Mouse (Mus musculus): ENCODE results near the gene Cmya5. TPM values are rescaled to one million over a fixed set of nuclear protein-coding genes. Genes with fewer than 3 reads are reported as not detected.

The Cmya5 gene
- polyA plus RNA-seq, 1 experiment from 2014 or later = 0.07 TPM

DNA sequence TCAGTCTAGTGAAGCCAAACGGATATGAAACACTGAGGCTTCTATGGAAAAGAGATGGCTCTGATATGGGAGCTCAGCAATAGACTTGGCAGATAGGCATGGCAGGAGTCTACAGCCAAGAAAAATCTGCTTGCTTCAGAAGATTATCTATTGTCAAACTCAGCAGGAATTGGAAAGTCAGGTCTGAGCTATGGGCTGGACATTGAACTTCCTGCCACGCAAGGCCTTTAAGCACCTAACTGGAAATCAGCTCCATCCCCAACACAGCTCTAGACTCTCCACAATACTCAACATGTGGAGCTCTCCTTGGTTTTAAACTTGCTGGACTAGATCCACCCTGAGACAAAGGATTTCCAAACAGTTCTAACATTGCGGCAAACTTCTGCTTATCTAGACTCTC, 84.1 kb downstream of the Cmya5 start:
- Histone ChIP-seq H3K9ac (ENCODE audit: low read depth, low read length) (no peak overlapping the region), H3K27ac (ENCODE audit: low read depth, low read length) (no peak overlapping the region), H3K4me3 (ENCODE audit: low read length) (no peak overlapping the region), H3K36me3 (ENCODE audit: control insufficient read depth, insufficient read depth, low read length) (no peaks in the 10 kb centered on the region), H3K9me3 (ENCODE audit: control insufficient read depth, low read length) (no peaks in the 10 kb centered on the region), H3K4me2 (replicated peaks; ENCODE audit: low read depth, low read length) (no peak overlapping the region), H3K27me3 (ENCODE audit: control insufficient read depth, insufficient read depth, low read length) (no peaks in the 10 kb centered on the region), H3K4me1 (ENCODE audit: control insufficient read depth, insufficient read depth, low read length) (no peaks in the 10 kb centered on the region)
- no peak for ATAC-seq (ENCODE audit: low FRiP score, low TSS enrichment)
- 86% methylated on average over 3 of the region's 3 CpGs for WGBS

DNA sequence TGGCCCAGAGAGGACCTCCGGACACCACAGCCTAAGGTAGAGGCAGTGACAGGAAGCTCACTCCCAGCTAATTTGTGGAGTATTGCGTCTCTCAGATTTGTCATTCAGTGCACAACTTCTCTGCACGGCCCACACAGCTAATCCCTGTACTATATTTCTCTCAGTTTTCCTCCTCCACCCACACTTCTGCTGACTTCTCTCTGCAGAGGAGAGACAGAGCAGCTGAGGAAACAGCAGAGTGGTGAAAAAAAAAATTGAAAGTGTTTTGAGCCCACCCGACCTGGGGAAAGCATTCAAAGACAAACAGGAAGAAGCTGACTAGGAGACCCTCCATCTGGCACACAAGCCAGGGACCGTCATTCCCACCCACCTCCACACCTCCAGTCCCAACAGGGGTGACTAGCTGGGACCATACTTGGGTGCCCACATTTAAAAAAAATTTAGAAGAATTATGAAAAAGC, 85.9 kb downstream of the Cmya5 start:
- 58% methylated on average over 5 of the region's 5 CpGs for WGBS
- H3K4me2 ChIP-seq (replicated peaks; ENCODE audit: low read depth, low read length) = no peak overlapping the region

DNA sequence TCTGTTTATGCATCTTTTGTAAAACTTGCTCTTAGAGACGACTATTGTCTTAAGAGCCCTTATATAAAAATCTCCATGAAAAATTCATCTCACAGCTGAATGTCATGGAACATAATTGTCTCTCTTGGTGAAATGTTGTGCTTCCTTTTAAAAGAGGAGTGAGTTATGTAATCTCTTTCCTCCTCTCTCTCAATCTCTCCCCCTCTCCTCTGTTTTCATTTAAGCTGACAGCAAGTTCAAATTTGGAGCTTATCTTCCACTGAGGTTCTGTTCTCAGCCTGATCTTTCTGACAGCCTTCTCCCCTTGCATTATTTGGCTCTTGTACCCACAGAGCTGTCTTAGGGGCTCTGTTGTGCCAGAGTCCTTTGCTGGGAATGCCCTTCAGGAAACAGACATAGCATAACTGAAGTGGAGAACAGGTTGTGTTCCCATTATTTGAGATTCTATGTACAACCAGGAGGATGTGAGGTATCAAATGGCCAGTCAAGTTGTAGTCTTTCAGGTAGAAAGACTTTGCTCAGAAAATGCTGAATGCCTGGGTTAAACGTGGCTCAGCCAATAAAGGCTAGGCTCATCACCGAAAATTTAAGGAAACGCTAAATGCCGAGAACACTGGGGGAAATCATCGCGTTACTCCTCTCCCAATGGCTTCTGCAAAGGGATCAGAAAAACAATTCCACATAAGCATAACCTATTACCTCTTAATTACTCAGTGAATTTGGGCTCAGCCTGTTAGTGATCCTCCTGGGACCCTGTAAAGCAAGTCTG, 86.8 kb downstream of the Cmya5 start:
- no peak overlapping the region for H3K27ac ChIP-seq (ENCODE audit: low read depth, low read length)
- H3K9me3 ChIP-seq (ENCODE audit: control insufficient read depth, low read length) = no peaks in the 10 kb centered on the region
- no peaks in the 10 kb centered on the region for H3K27me3 ChIP-seq (ENCODE audit: control insufficient read depth, insufficient read depth, low read length)
- H3K9ac ChIP-seq (ENCODE audit: low read depth, low read length) = no peak overlapping the region
- no peaks in the 10 kb centered on the region for H3K36me3 ChIP-seq (ENCODE audit: control insufficient read depth, insufficient read depth, low read length)
- no peaks in the 10 kb centered on the region for H3K4me1 ChIP-seq (ENCODE audit: control insufficient read depth, insufficient read depth, low read length)
- ATAC-seq (ENCODE audit: low FRiP score, low TSS enrichment) = no peak
- H3K4me3 ChIP-seq (ENCODE audit: low read length) = no peak overlapping the region
- no peak overlapping the region for H3K4me2 ChIP-seq (replicated peaks; ENCODE audit: low read depth, low read length)
- WGBS = 86% methylated on average over 7 of the region's 7 CpGs

More for the DNA sequence above, 85.9 kb downstream of the Cmya5 start:
- Histone ChIP-seq H3K27ac (ENCODE audit: low read depth, low read length) (no peak overlapping the region), H3K9me3 (ENCODE audit: control insufficient read depth, low read length) (no peaks in the 10 kb centered on the region), H3K36me3 (ENCODE audit: control insufficient read depth, insufficient read depth, low read length) (no peaks in the 10 kb centered on the region), H3K4me1 (ENCODE audit: control insufficient read depth, insufficient read depth, low read length) (no peaks in the 10 kb centered on the region), H3K27me3 (ENCODE audit: control insufficient read depth, insufficient read depth, low read length) (no peaks in the 10 kb centered on the region), H3K4me3 (ENCODE audit: low read length) (no peak overlapping the region), H3K9ac (ENCODE audit: low read depth, low read length) (no peak overlapping the region)
- no peak for ATAC-seq (ENCODE audit: low FRiP score, low TSS enrichment)

DNA sequence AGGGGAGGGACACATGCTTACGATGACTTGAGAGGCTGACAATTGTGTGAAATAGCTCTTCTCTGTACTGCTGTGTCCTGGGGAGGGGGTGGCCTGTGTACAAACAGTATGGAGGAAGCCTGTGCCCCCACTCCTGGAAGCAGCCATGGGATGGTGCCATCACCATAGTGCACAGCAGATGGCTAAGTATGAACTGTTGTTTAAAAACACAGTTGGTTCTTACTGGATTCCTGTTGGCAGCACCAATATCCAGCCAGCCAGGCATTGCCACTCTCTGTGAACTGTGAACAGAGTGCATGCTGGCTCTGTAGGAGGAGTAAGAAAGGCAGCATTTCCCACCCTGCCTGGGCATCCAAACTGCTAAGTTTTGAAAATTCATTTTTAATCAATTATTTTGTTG, 88.4 kb downstream of the Cmya5 start:
- whole genome bisulfite sequencing = 86% methylated on average over 1 of the region's 1 CpGs
- H3K27me3 ChIP-seq (ENCODE audit: control insufficient read depth, insufficient read depth, low read length) = no peaks in the 10 kb centered on the region
- no peaks in the 10 kb centered on the region for H3K9me3 ChIP-seq (ENCODE audit: control insufficient read depth, low read length)
- no peak overlapping the region for H3K9ac ChIP-seq (ENCODE audit: low read depth, low read length)
- no peaks in the 10 kb centered on the region for H3K4me1 ChIP-seq (ENCODE audit: control insufficient read depth, insufficient read depth, low read length)
- no peak for ATAC-seq (ENCODE audit: low FRiP score, low TSS enrichment)
- H3K27ac ChIP-seq (ENCODE audit: low read depth, low read length) = no peak overlapping the region
- H3K36me3 ChIP-seq (ENCODE audit: control insufficient read depth, insufficient read depth, low read length) = no peaks in the 10 kb centered on the region
- H3K4me3 ChIP-seq (ENCODE audit: low read length) = no peak overlapping the region
- H3K4me2 ChIP-seq (replicated peaks; ENCODE audit: low read depth, low read length) = no peak overlapping the region

DNA sequence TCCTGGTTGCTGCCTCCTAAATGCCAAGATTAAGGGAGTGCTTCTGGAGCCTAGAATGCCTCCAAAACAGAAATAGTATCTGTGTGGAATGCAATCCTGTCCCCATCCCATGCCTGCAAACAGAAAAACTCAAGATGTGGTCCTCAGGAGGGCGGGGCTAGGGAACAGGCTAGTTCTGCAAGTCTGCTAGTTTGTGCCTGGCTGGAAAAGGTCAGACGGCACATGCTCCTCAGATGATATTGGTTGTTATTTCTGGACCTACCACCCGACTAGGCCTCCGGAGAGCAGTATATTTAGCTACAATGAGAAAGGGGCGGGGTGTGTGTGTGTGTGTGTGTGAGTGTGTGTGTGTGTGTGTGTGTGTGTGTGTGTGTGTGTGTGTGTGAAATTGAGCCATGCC, 93.0 kb downstream of the Cmya5 start:
- H3K9me3 ChIP-seq (ENCODE audit: control insufficient read depth, low read length) = no peaks in the 10 kb centered on the region
- WGBS = 76% methylated on average over 5 of the region's 5 CpGs
- H3K36me3 ChIP-seq (ENCODE audit: control insufficient read depth, insufficient read depth, low read length) = no peaks in the 10 kb centered on the region
- no peaks in the 10 kb centered on the region for H3K27me3 ChIP-seq (ENCODE audit: control insufficient read depth, insufficient read depth, low read length)
- H3K4me3 ChIP-seq (ENCODE audit: low read length) = no peak overlapping the region
- no peaks in the 10 kb centered on the region for H3K4me1 ChIP-seq (ENCODE audit: control insufficient read depth, insufficient read depth, low read length)
- no peak for ATAC-seq (ENCODE audit: low FRiP score, low TSS enrichment)
- no peak overlapping the region for H3K9ac ChIP-seq (ENCODE audit: low read depth, low read length)
- no peak overlapping the region for H3K4me2 ChIP-seq (replicated peaks; ENCODE audit: low read depth, low read length)
- H3K27ac ChIP-seq (ENCODE audit: low read depth, low read length) = no peak overlapping the region

DNA sequence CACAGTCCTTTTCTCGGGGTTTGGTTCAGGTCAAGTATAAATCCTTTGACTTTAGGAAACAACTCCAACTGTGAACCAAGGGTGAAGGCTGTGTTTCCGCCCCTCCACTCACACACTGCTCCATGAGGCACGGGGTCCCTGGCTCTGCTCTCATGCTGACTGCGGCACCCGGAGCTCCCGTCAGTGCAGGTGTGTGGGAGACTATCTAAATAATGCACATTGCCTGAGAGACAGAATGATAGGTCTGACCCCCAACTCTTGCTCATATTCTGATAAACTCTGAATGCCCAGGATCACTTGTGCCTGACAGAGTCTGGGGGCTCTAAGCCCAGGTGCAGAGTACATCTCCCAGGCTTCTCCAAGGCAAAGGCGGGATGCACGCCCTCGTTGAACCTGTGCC, 103.5 kb downstream of the Cmya5 start:
- Histone ChIP-seq H3K9ac (ENCODE audit: low read depth, low read length) (no peak overlapping the region), H3K4me3 (ENCODE audit: low read length) (no peak overlapping the region), H3K27ac (ENCODE audit: low read depth, low read length) (no peak overlapping the region), H3K36me3 (ENCODE audit: control insufficient read depth, insufficient read depth, low read length) (no peaks in the 10 kb centered on the region), H3K9me3 (ENCODE audit: control insufficient read depth, low read length) (no peaks in the 10 kb centered on the region), H3K4me2 (replicated peaks; ENCODE audit: low read depth, low read length) (no peak overlapping the region), H3K4me1 (ENCODE audit: control insufficient read depth, insufficient read depth, low read length) (peaks cover 3% of the 10 kb centered on the region; the same call in 1 of the 2 replicates), H3K27me3 (ENCODE audit: control insufficient read depth, insufficient read depth, low read length) (no peaks in the 10 kb centered on the region)
- WGBS = 65% methylated on average over 9 of the region's 9 CpGs
- no peak for ATAC-seq (ENCODE audit: low FRiP score, low TSS enrichment)

DNA sequence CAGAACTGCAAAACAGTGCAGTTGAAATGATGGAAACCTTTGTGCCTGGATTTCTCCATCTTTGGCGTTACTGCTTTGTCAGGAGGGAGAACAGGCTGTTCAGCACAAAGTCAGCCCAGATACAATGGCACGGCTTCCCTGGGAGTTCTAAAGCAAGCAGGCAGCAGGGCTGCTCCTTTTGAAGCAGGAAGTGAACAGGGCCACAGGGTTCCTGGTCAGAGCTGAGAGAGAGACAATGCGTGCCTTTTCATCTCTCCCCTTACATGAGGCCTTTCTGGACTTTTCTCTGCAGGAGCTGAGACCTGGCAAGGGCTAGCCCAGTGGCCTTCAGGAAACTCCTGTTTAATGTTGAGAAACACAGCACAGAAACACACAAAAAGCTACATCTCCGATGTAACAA, 108.3 kb downstream of the Cmya5 start:
- peaks cover 3% of the 10 kb centered on the region; the same call in 1 of the 2 replicates for H3K4me1 ChIP-seq (ENCODE audit: control insufficient read depth, insufficient read depth, low read length)
- no peak overlapping the region for H3K4me2 ChIP-seq (replicated peaks; ENCODE audit: low read depth, low read length)
- WGBS = 73% methylated on average over 4 of the region's 4 CpGs
- ATAC-seq (ENCODE audit: low FRiP score, low TSS enrichment) = no peak
- H3K27me3 ChIP-seq (ENCODE audit: control insufficient read depth, insufficient read depth, low read length) = no peaks in the 10 kb centered on the region
- no peaks in the 10 kb centered on the region for H3K9me3 ChIP-seq (ENCODE audit: control insufficient read depth, low read length)
- no peaks in the 10 kb centered on the region for H3K36me3 ChIP-seq (ENCODE audit: control insufficient read depth, insufficient read depth, low read length)
- no peak overlapping the region for H3K4me3 ChIP-seq (ENCODE audit: low read length)
- no peak overlapping the region for H3K27ac ChIP-seq (ENCODE audit: low read depth, low read length)
- H3K9ac ChIP-seq (ENCODE audit: low read depth, low read length) = no peak overlapping the region

DNA sequence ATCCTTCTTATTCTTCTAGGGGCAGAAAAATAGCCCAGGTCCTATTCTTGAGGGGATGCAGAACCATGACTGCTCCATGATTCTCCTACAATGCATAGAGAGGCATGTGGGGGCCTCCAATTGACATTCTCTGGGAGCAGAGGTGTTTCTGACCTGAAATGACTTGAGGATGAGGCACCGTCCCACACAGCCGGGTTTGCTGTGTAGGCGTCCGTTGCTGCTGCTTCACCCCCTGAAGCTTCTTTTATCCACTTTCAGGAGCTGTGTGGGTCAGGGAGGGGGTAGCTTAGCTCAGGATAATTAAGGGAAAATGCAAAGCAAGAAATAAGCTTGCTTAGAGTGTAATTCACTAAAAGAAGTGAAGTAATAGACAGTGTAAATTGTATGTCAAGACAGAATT, 115.2 kb downstream of the Cmya5 start:
- no peak for ATAC-seq (ENCODE audit: low FRiP score, low TSS enrichment)
- Histone ChIP-seq H3K4me1 (ENCODE audit: control insufficient read depth, insufficient read depth, low read length) (no peaks in the 10 kb centered on the region), H3K9me3 (ENCODE audit: control insufficient read depth, low read length) (peaks cover 4% of the 10 kb centered on the region; the same call in 1 of the 2 replicates), H3K9ac (ENCODE audit: low read depth, low read length) (no peak overlapping the region), H3K4me3 (ENCODE audit: low read length) (no peak overlapping the region), H3K27ac (ENCODE audit: low read depth, low read length) (no peak overlapping the region), H3K27me3 (ENCODE audit: control insufficient read depth, insufficient read depth, low read length) (no peaks in the 10 kb centered on the region), H3K36me3 (ENCODE audit: control insufficient read depth, insufficient read depth, low read length) (no peaks in the 10 kb centered on the region), H3K4me2 (replicated peaks; ENCODE audit: low read depth, low read length) (no peak overlapping the region)
- 91% methylated on average over 4 of the region's 4 CpGs for WGBS

DNA sequence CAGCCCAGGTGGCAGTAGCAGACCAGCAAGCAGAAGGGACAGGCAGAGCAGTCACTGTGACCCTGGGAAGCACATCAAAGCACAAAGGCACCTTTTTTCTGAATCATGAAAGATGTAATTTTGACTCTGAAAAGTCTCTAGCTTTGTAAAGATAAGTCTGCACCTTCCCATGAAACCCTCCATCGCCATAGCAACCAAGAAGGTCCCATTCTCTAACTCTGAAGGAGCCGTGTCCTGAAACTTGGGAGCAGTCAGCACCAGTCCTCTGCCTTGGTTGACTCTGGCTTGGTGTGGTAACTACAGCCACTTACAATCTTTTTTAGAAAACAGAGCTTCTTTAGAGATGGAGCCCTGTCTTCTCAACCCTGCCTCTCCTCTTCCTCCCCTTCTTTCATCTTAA, 119.7 kb downstream of the Cmya5 start:
- no peak overlapping the region for H3K27ac ChIP-seq (ENCODE audit: low read depth, low read length)
- WGBS = 70% methylated on average over 2 of the region's 2 CpGs
- no peak for ATAC-seq (ENCODE audit: low FRiP score, low TSS enrichment)
- H3K4me3 ChIP-seq (ENCODE audit: low read length) = no peak overlapping the region
- peaks cover 4% of the 10 kb centered on the region; the same call in 1 of the 2 replicates for H3K9me3 ChIP-seq (ENCODE audit: control insufficient read depth, low read length)
- H3K4me1 ChIP-seq (ENCODE audit: control insufficient read depth, insufficient read depth, low read length) = 0 out of 2 replicates have a peak, but pooled peaks cover 2% of the 10 kb centered on the region
- no peak overlapping the region for H3K4me2 ChIP-seq (replicated peaks; ENCODE audit: low read depth, low read length)
- H3K27me3 ChIP-seq (ENCODE audit: control insufficient read depth, insufficient read depth, low read length) = no peaks in the 10 kb centered on the region
- no peaks in the 10 kb centered on the region for H3K36me3 ChIP-seq (ENCODE audit: control insufficient read depth, insufficient read depth, low read length)
- no peak overlapping the region for H3K9ac ChIP-seq (ENCODE audit: low read depth, low read length)

Data from kidney, embryonic 14.5 days (tissue).